Mouse (Mus musculus): Measurements from ENCODE around the gene Adgrg3. TPM values are rescaled to one million over a fixed set of nuclear protein-coding genes. Genes with fewer than 3 reads are reported as not detected.
A peak's percentile ranks its signal among the peaks of the same experiment; 100 is the strongest.

Adgrg3 gene
- polyA plus RNA-seq, 1 experiment from 2014 or later: 2.8 TPM

- H3K27ac ChIP-seq (ENCODE audit: low read depth, low read length): no peak overlapping the region
- no peaks in the 10 kb centered on the region for H3K9me3 ChIP-seq (ENCODE audit: control insufficient read depth, low read length)
- ATAC-seq (ENCODE audit: low FRiP score): no peak
Measured at GRCm38 (mm10) chr8:94990598-94991453, 26.7 kb upstream of the Adgrg3 start.

GRCm38 (mm10) chr8:94991454-94991994 lies 26.0 kb upstream of the Adgrg3 start:
- Histone ChIP-seq H3K9me3 (ENCODE audit: control insufficient read depth, low read length) (no peaks in the 10 kb centered on the region), H3K4me3 (ENCODE audit: low read depth, low read length) (no peak overlapping the region), H3K27ac (ENCODE audit: low read depth, low read length) (no peak overlapping the region)

More at GRCm38 (mm10) chr8:94990598-94991453, 26.7 kb upstream of the Adgrg3 start:
- H3K9ac ChIP-seq (ENCODE audit: low read length): no peak overlapping the region
- peaks cover 19% of the 10 kb centered on the region for H3K4me1 ChIP-seq (ENCODE audit: control insufficient read depth, insufficient read depth, low read length)
- WGBS: 75% methylated on average over 11 of the region's 11 CpGs
- no peak overlapping the region for H3K4me3 ChIP-seq (ENCODE audit: low read depth, low read length)
- DNase-seq (ENCODE audit: low spot score, missing footprints): no peak
- no peak overlapping the region for H3K4me2 ChIP-seq
- H3K36me3 ChIP-seq (ENCODE audit: control insufficient read depth, insufficient read depth, low read length): no peaks in the 10 kb centered on the region
- no peaks in the 10 kb centered on the region for H3K27me3 ChIP-seq (ENCODE audit: control insufficient read depth, insufficient read depth, low read length)

GRCm38 (mm10) chr8:94992010-94992409 lies 25.5 kb upstream of the Adgrg3 start:
- Histone ChIP-seq H3K4me2 (no peak overlapping the region), H3K36me3 (ENCODE audit: control insufficient read depth, insufficient read depth, low read length) (no peaks in the 10 kb centered on the region), H3K27ac (ENCODE audit: low read depth, low read length) (peak overlapping the region; percentile 49), H3K9me3 (ENCODE audit: control insufficient read depth, low read length) (no peaks in the 10 kb centered on the region), H3K27me3 (ENCODE audit: control insufficient read depth, insufficient read depth, low read length) (no peaks in the 10 kb centered on the region), H3K9ac (ENCODE audit: low read length) (no peak overlapping the region), H3K4me1 (ENCODE audit: control insufficient read depth, insufficient read depth, low read length) (peaks cover 26% of the 10 kb centered on the region), H3K4me3 (ENCODE audit: low read depth, low read length) (no peak overlapping the region)
- ATAC-seq (ENCODE audit: low FRiP score): no peak
- DNase-seq (ENCODE audit: low spot score, missing footprints): no peak
- 88% methylated on average over 4 of the region's 4 CpGs for WGBS

More at GRCm38 (mm10) chr8:94991454-94991994, 26.0 kb upstream of the Adgrg3 start:
- no peak for ATAC-seq (ENCODE audit: low FRiP score)
- WGBS: 87% methylated on average over 9 of the region's 9 CpGs
- DNase-seq (ENCODE audit: low spot score, missing footprints): no peak
- no peak overlapping the region for H3K4me2 ChIP-seq
- H3K27me3 ChIP-seq (ENCODE audit: control insufficient read depth, insufficient read depth, low read length): no peaks in the 10 kb centered on the region
- peaks cover 22% of the 10 kb centered on the region for H3K4me1 ChIP-seq (ENCODE audit: control insufficient read depth, insufficient read depth, low read length)
- no peak overlapping the region for H3K9ac ChIP-seq (ENCODE audit: low read length)
- no peaks in the 10 kb centered on the region for H3K36me3 ChIP-seq (ENCODE audit: control insufficient read depth, insufficient read depth, low read length)

GRCm38 (mm10) chr8:94992534-94992933 lies 25.0 kb upstream of the Adgrg3 start:
- no peak overlapping the region for H3K4me3 ChIP-seq (ENCODE audit: low read depth, low read length)
- peak overlapping the region; percentile 49 for H3K27ac ChIP-seq (ENCODE audit: low read depth, low read length)
- 36% methylated on average over 5 of the region's 5 CpGs for WGBS
- DNase-seq (ENCODE audit: low spot score, missing footprints): no peak
- no peaks in the 10 kb centered on the region for H3K27me3 ChIP-seq (ENCODE audit: control insufficient read depth, insufficient read depth, low read length)
- no peaks in the 10 kb centered on the region for H3K36me3 ChIP-seq (ENCODE audit: control insufficient read depth, insufficient read depth, low read length)
- peak overlapping the region; percentile 40 for H3K9ac ChIP-seq (ENCODE audit: low read length)
- 0 out of 2 replicates have a peak overlapping the region, but pooled peaks have one; percentile 20 for H3K4me2 ChIP-seq
- peaks cover 32% of the 10 kb centered on the region for H3K4me1 ChIP-seq (ENCODE audit: control insufficient read depth, insufficient read depth, low read length)
- ATAC-seq (ENCODE audit: low FRiP score): no peak
- H3K9me3 ChIP-seq (ENCODE audit: control insufficient read depth, low read length): no peaks in the 10 kb centered on the region

- Histone ChIP-seq H3K4me3 (ENCODE audit: low read depth, low read length) (no peak overlapping the region), H3K27me3 (ENCODE audit: control insufficient read depth, insufficient read depth, low read length) (no peaks in the 10 kb centered on the region), H3K27ac (ENCODE audit: low read depth, low read length) (peak overlapping the region; percentile 97), H3K9ac (ENCODE audit: low read length) (peak overlapping the region; percentile 40), H3K4me2 (peak overlapping the region; percentile 97), H3K4me1 (ENCODE audit: control insufficient read depth, insufficient read depth, low read length) (peaks cover 38% of the 10 kb centered on the region), H3K36me3 (ENCODE audit: control insufficient read depth, insufficient read depth, low read length) (no peaks in the 10 kb centered on the region), H3K9me3 (ENCODE audit: control insufficient read depth, low read length) (no peaks in the 10 kb centered on the region)
- ATAC-seq (ENCODE audit: low FRiP score) (no peak), DNase-seq (ENCODE audit: low spot score, missing footprints) (no peak)
- 57% methylated on average over 9 of the region's 9 CpGs for WGBS
Measured at GRCm38 (mm10) chr8:94992996-94993724, 24.3 kb upstream of the Adgrg3 start.

GRCm38 (mm10) chr8:94994006-94994405 lies 23.5 kb upstream of the Adgrg3 start:
- 2% methylated on average over 14 of the region's 14 CpGs for WGBS
- Histone ChIP-seq H3K9ac (ENCODE audit: low read length) (peak overlapping the region; percentile 97), H3K36me3 (ENCODE audit: control insufficient read depth, insufficient read depth, low read length) (no peaks in the 10 kb centered on the region), H3K9me3 (ENCODE audit: control insufficient read depth, low read length) (no peaks in the 10 kb centered on the region), H3K27me3 (ENCODE audit: control insufficient read depth, insufficient read depth, low read length) (no peaks in the 10 kb centered on the region), H3K4me1 (ENCODE audit: control insufficient read depth, insufficient read depth, low read length) (peaks cover 46% of the 10 kb centered on the region), H3K27ac (ENCODE audit: low read depth, low read length) (peak overlapping the region; percentile 97), H3K4me3 (ENCODE audit: low read depth, low read length) (peak overlapping the region; percentile 68), H3K4me2 (peak overlapping the region; percentile 97)
- peak; percentile 93 for ATAC-seq (ENCODE audit: low FRiP score)
- DNase-seq (ENCODE audit: low spot score, missing footprints): peak; percentile 99

- DNase-seq (ENCODE audit: low spot score, missing footprints) (no peak), ATAC-seq (ENCODE audit: low FRiP score) (peak; percentile 38)
- H3K36me3 ChIP-seq (ENCODE audit: control insufficient read depth, insufficient read depth, low read length): no peaks in the 10 kb centered on the region
- peak overlapping the region; percentile 97 for H3K9ac ChIP-seq (ENCODE audit: low read length)
- H3K4me1 ChIP-seq (ENCODE audit: control insufficient read depth, insufficient read depth, low read length): peaks cover 51% of the 10 kb centered on the region
- no peaks in the 10 kb centered on the region for H3K27me3 ChIP-seq (ENCODE audit: control insufficient read depth, insufficient read depth, low read length)
- peak overlapping the region; percentile 97 for H3K27ac ChIP-seq (ENCODE audit: low read depth, low read length)
- H3K4me3 ChIP-seq (ENCODE audit: low read depth, low read length): peak overlapping the region; percentile 68
- peak overlapping the region; percentile 97 for H3K4me2 ChIP-seq
- H3K9me3 ChIP-seq (ENCODE audit: control insufficient read depth, low read length): no peaks in the 10 kb centered on the region
- WGBS: 6% methylated on average over 1 of the region's 1 CpGs
Measured at GRCm38 (mm10) chr8:94994510-94994909, 23.0 kb upstream of the Adgrg3 start.

GRCm38 (mm10) chr8:94995336-94995893 lies 22.1 kb upstream of the Adgrg3 start:
- Histone ChIP-seq H3K27ac (ENCODE audit: low read depth, low read length) (peak overlapping the region; percentile 97), H3K9me3 (ENCODE audit: control insufficient read depth, low read length) (no peaks in the 10 kb centered on the region), H3K9ac (ENCODE audit: low read length) (peak overlapping the region; percentile 97), H3K36me3 (ENCODE audit: control insufficient read depth, insufficient read depth, low read length) (no peaks in the 10 kb centered on the region), H3K4me2 (peak overlapping the region; percentile 97), H3K4me1 (ENCODE audit: control insufficient read depth, insufficient read depth, low read length) (peaks cover 60% of the 10 kb centered on the region), H3K4me3 (ENCODE audit: low read depth, low read length) (peak overlapping the region; percentile 68), H3K27me3 (ENCODE audit: control insufficient read depth, insufficient read depth, low read length) (no peaks in the 10 kb centered on the region)
- no peak for DNase-seq (ENCODE audit: low spot score, missing footprints)
- WGBS: 39% methylated on average over 5 of the region's 5 CpGs
- ATAC-seq (ENCODE audit: low FRiP score): no peak

Measured in midbrain, embryonic 11.5 days (tissue).